Mouse (Mus musculus) adrenal gland, postnatal 4 days (tissue): ENCODE results near the gene Lpp. TPM values are rescaled to one million over a fixed set of nuclear protein-coding genes. Genes with fewer than 3 reads are reported as not detected.

Source experiments
- DNase-seq, 2 experiments: peaks; one replicate each; pipeline ENCODE4 v3.0.0; 2021 to 2022; ENCODE audit warnings: low spot score in 2 of 2, mixed read lengths in 2 of 2
- total RNA-seq, 2 experiments: library from RNA; stranded (reverse); gene quantifications; 2 replicates each; pipeline ENCODE4 v1.2.3; 2021

The Lpp gene
- total RNA-seq, 2 experiments from 2014 or later = 70.2 to 80.0 TPM

DNA sequence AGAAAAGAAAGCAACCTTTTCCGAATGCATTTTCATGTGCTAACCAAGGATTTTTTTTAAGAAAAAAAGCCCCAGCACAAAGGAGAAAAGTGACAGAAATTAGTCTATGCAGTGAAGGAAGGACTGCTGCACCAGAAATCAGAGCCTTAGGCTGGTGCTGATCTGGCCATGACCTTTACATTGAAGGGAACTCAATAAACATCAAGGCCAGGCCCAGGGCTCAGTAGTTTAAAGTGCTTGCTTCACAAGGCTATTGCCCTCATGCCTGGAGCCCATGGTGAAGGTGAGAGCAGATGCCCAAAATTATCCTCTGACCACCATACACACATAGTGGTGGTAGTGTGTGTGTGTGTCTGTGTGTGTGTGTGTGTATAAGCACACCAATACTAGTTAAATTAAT lies 519.1 kb downstream of the Lpp start:
- DNase-seq = no peak

DNA sequence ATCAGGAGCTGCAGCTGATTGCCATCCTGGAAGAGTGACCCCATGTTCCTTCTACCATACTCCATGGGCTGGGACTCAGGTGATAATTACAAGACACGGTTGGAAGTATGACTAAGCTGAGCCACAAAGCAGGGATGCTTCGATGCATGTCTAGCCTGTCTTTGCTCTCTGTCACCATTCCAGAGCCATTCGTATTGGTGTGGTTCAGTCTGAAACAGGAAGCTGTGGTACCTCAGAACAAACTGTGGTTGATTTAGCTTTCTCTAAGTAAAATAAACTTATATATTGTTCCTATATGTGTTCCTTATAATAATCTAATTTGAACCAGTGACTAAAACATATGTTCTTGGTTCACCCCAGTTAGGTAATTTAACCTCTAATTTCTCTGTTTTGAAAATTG lies 519.7 kb downstream of the Lpp start:
- no peak for DNase-seq

DNA sequence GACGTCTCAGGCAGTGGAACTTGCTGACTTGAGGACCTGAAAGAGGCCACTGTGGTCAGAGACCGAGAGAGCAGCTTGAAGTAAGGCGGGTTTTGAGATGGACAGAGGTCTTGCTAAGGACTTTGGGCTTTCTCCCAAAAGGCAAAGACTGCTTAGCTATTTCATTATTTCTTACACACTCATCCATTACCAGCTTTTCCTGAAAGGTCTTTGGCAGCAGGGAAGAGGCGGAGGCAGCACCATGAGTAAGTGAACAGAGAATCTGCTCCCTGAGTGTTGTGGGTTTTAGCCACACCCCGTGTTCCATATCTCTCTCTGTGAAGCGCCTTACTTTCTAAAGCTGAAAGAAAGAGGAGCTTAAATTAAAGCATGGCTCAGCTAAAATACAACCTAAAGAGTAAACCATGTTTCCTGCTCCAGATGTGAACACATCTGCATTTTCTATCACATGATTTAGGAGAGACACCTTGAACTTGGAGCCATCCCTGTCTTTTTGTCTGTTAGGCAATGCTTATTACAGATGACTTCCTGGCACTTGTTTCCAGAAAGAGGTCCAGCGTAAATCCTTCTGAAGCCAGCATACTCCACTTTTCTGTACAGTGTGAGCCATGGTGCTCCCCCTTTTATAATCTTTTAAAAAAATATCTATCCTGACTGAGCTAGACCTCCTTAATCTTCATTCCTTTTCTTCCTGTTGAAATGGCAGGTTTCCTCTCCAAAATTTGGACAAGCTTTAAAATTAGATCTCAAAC lies 520.5 kb downstream of the Lpp start:
- DNase-seq = no peak

- no peak for DNase-seq
These were observed 521.1 kb downstream of the Lpp start for GRCm38 (mm10) chr16:24914393-24914751.

DNA sequence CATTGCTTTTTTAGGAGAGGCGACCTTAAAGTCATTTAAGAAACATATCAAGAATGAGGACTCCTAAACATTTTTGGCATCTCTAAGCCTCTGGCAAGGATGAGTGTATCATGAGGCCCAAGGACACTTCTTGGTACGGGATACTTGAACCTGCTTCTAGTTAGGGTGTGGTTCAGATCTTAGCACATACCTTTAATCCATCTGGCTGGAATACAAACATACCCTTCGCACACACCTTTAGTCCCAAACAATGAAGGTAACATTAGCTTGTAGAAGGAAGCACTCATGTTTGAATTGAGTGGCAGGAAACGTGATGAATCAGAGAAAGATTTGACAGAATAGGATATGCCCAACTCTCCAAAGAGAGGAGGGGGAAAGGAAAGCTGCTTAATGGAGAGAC lies 522.2 kb downstream of the Lpp start:
- no peak for DNase-seq

DNA sequence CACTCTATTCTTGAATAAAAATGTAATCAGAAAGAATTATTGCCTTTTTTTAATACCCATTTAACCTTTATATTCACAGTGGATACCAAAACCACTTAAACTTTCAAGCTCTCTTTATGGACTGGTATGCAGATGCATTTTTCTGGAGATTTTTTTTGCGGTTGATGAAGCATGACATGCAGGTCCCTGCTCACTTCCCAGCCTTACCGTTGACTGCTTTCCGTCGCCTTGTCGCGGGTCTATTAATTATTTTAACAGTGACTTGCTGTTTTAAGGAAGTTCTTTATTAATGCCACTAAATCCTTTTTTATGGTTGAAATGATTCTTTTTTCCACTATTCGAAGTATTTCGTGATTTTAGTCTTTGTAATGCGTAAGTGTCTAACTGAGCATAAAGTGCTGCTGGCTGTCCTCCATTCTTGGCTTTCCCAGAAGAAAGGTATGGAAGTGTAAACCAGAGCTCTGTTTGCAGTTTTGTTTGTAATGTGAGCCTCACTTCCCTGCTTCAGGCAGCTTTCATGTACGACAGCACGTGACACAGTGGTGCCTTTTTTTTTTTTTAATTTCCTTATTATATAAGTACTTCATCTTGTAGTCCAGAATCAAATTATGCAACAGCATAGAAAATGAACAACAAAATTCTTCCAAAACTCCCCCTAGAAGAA lies 526.2 kb downstream of the Lpp start:
- DNase-seq = no peak

DNA sequence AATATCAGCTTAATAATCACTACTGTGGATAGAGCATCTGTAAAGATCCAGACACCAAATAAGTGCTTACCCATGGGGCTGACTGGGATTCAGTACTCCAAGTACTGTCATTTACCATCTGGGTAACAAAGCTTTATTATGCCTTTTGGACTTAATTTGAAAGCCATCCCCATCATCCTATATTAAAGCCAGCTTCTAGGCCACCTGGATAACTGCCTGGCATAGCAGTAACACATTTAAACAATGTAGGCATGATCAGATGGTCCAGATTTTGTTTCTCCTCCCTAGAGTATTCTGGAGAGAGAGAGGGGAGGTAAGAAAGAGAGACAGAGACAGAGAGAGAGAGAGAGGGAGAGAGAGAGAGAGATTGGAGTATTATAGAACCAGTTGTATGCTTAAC lies 536.8 kb downstream of the Lpp start:
- no peak for DNase-seq

DNA sequence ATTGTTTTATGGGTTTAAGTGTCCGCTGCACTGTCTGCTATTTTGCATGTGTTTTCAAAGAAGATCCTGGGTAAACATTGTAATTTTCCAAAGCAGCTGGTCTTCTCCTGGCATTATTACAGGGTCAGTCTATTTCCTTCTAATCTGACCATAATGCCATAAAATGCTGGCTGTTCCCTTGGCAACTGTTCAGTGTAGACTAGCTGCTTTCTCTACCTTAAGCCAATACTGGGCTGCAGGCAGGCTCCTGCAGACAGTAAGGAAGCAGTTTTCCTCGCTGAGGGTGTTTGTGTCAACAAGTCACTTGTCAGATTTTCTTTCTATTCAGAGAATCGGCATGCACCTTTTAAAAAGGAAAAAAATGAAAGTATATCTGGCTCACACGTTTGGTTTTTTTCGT lies 537.3 kb downstream of the Lpp start:
- no peak for DNase-seq

DNA sequence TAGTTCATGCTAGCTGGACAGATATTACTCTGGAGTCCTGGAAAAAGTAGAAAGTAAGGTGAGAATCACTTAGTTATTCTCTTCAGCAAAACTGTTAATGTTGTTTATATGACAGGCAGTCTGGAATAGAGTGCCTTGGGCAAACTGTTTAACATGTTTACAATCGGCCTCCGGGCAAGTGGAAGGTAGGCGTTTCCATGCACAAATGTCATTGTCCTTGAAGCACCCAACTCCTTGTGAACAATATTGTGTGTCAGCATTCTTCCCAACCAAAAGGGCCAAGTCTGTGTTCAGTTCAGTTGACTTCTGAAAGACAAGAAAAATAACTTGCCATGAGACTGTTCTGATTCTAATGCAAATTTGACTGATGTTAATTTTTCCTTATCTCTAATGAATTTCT lies 539.5 kb downstream of the Lpp start:
- no peak for DNase-seq

DNA sequence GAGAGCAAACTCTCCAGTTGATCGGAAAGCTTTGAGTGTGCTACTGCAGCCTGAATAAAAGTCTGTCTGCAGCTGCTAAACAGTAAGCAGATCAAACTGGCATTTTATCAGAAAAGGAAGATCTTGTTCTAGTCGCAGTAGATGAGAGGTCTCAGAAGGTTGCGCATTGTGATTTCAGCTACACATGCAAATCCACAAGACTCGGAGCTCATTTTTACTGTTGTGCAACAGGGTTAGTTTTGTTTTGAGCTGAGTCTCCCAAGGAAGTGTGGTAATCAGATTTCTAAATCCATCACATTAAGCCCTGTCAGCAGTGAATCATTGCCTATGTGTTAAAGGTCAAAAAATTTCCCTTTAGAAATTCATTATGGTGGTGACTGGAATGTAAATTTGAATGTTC lies 540.4 kb downstream of the Lpp start:
- DNase-seq = no peak

DNA sequence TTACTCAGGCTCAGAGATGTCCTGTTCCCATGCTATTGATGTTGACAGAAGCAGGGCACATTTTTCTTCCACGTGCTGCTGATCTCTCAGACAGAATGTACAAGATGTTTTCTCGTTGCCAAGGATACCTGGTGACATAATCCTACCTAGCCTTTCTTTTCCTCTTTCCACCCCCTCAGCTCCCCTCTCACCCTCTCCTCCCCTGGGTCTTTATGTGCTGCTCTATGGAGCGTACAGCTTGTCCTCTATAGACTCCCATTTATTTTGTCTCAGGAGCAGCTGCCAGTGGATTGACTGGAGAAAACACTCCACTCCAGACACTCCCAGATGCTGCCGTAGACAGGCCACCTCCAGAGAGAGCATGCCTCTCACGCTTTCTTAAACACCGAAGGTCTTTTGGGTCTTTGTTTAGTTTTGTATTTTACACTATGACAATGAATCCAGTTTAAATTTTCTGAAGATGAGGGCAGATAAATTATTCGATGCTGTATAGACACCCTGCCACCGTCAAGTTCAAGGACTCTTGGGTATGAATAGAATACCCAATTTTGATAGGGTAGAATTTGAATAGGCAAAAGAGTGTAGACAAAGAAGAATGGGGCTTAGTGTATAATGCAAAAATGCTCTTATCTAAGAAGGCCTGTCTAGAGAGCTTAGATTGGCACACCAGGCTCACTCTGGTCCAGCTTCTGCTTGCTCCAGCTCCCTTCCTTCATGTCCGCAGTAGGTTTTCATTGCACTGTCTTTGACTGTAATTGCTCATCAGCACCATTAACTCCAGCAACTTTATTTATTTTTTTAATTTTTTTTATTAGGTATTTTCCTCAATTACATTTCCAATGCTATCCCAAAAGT lies 548.2 kb downstream of the Lpp start:
- no peak for DNase-seq

DNA sequence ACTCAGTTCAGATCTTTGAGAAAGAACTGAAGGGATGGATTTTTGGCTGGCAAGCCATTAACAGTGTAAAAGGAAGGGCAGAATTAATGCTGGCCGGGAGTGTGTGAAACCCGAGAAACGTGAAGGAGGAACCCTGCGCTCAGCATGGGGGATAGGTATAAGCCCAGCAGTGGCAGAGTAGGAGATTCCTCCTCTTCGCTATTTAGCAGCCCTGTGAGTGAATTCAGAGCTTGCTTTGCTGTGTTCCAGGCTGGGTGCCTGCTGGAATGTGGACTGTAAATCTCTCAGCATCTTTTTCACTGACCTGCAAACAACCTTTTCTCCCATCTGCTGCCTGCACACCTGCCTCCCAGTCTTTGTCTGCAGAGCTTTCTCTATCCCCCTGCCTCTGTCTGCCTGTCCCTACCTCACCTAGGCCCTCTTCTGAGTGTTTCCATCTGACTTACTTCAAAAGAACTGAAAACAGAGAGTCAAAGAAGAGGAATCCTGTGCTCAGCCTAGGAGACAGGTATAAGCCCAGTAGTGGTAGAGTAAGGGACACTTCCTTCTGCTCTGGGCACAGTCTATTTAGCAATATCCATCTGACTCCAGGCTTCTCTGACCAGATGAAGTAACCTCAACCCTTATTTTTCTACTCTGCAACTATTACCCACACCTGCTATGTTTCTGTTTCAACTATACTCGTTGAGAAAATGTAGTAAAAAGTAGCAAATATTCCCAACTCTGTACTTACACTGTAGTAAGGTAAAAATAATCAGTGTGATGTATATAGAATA lies 550.4 kb downstream of the Lpp start:
- no peak for DNase-seq

DNA sequence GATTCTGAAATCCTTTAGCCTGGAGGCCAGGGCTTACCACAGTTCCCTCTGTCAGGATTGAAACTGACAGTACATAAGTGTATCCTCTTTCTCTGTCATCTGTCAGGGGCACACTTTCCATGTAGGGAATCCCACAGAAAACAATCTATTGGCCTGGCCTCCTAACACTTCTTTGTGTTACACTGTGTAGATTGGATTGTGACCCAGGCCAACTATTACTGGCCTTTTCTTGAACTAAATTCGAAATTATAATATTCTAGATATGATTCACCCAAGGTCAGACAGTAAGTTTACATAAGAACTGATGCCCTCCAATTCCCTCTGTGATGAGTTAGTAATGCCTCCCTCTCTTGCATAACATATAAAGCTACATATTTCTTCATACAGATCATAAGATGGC lies 553.0 kb downstream of the Lpp start:
- DNase-seq = no peak

GRCm38 (mm10) chr16:24947485-24947884 lies 554.2 kb downstream of the Lpp start:
- no peak for DNase-seq

DNA sequence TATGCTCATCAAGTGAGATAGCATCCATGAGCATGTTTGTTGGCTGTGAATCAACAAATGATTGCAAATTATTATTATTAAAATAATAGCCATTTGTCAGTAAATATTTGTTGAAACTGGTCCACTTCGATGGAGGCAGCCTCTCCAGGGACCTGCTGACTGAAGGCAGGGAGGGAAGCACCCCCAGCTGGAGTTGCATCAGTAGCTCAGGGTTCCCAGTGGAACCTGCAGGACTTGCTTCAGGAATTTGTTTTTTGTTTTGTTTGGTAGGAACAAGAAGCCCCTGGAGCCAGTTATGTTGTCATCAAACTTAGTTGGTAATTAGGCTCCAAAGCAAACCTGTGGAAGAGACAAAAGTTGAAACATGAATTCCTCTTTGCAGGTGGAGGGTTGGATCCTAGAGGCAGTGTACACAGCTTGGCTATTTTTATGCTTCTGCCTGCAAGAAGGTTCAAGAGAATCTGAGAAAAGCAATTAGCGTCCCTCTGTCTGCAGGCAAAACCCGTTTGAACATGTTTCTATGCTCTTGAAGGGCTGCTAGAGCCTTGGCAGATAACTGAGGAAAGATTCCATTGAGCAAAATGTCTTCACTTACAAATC lies 554.9 kb downstream of the Lpp start:
- DNase-seq = no peak

GRCm38 (mm10) chr16:24949265-24949664 lies 556.0 kb downstream of the Lpp start:
- no peak for DNase-seq

GRCm38 (mm10) chr16:24950112-24950743 lies 556.9 kb downstream of the Lpp start:
- DNase-seq = no peak

GRCm38 (mm10) chr16:24951909-24952308 lies 558.6 kb downstream of the Lpp start:
- no peak for DNase-seq

DNA sequence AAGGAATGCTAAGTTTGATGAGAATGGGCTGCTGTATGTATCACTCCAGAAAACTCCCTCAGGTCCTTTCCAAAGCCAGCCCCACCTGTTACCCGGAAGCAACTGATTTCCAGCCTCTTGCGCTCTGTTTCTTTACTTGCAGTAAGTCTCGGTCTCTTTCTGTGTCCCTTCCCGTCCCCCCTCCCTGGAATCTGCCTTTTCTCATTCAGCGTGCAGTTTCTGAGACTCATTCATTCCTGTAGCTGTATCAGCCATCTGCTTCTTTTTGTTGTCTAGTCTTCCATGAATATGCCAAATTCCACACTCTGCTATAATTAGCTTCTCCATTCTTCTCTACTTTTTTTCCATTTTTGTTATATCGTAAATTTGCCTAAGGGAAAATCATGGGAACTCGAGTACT lies 561.7 kb downstream of the Lpp start:
- DNase-seq = no peak

- no peak for DNase-seq
These were observed 565.4 kb downstream of the Lpp start for GRCm38 (mm10) chr16:24958661-24959060.
